Mouse (Mus musculus) R1 (cell line): ENCODE measurements at regions not wholly inside any gene's neighbourhood (a gene's known extent, or its start where the extent isn't known, plus 50 kb on each side); places are given as distances from the start of the nearest gene placed in this dataset.

Experiments
- DNase-seq: peaks from one replicate; pipeline ENCODE4 v3.0.0-alpha.2; 2018; ENCODE audit warnings: low read depth, low spot score

DNA sequence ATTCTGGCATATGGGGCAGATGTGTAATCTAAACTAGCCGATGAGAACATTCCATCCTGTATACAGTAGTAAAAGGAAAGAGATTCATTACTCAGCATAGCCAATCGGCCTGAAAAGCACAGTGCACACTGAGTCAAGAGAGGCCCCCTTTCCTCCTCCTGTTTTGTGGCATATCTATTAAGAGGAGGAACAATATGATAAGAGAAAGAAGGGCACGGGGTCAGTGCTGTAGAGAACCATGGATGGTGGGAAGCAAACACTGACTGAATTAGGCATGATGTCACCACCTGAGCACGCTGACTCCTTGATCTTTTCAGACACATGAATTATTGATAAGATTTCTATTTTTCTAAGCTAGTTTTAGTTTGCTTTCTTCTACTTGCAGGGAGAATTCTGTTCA lies 554.5 kb upstream of the Adamts9 start:
- no peak for DNase-seq

DNA sequence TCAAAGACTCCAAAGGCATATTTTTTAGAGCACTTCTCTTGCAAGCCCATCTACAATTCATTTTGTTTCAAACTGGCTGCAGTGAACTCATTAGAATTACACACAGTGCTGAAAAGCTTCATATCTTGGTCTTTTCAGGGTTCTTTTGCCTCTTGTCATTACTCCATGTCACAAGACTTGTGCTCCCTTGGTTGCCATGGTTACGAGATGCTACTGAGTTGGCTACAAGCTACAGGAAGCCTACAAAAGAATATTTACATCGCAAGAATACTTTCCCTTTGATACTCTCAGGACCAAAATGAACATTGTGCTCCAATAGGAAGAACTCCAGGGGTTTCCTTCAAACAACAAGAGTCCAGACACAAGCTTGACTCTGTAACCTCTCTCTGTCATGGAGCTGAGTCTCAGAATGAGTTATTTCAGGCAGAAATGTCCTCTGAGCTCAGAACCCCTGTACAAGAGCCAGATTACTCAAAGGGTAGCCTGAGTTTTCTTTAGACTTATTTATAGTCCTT lies 545.2 kb upstream of the Adamts9 start:
- DNase-seq, result peak; percentile 66

DNA sequence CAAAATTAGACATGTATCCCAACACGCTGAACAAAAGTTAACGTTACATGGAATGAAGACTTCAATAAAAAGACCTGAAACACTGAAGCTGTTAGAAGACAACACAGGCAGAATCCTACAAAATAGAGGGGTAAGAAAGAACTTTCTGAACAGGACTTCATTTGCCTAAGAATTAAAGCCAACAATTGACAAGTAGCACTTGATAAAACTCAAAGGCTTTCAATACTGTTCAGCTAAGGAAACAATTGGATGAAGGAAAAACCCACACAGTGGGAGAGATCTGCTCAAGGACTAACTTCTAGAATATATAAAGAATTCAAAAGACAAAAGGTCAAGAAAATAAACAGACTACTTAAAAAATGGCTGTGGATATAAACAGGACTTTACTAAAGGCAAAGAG lies 535.2 kb upstream of the Adamts9 start:
- peak; percentile 71 for DNase-seq

DNA sequence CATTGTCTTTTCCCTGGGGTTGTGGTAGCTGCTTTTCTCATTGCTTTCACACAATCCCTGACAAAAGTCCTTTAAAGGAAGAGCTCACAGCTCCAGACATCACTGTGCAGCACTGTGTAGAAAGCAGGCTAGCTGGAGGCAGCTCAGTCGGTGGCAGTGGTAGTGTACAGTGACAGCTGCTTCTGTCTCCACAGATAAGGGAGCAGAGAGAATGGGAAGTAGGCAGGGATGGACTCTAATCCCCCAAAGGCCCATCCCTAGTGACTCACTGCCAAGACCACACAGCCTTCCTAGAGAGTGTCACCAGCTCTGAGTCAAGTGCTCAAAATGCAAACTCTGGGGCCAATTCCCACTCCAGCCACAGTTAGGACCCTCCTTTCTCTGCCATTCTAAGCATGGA lies 531.7 kb upstream of the Adamts9 start:
- DNase-seq, result no peak

DNA sequence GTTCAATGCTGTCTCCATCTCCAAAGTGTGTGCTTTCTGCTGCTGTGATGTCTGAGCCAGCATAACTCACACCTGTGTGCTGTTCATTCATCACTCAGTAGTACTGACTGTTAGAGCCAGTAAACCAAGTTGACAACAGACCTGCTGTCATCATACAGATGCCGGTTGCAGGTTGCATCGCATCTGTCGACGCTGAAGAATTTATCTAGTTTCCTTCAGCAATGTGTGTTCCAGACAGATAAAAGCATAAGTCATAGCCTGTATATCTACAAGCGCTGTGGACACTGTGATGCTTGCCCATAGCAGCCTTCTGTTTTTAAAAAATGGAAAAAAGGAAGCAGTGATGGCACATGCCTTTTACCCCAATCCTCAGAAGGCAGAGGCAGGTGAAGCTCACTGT lies 524.6 kb upstream of the Adamts9 start:
- no peak for DNase-seq

DNA sequence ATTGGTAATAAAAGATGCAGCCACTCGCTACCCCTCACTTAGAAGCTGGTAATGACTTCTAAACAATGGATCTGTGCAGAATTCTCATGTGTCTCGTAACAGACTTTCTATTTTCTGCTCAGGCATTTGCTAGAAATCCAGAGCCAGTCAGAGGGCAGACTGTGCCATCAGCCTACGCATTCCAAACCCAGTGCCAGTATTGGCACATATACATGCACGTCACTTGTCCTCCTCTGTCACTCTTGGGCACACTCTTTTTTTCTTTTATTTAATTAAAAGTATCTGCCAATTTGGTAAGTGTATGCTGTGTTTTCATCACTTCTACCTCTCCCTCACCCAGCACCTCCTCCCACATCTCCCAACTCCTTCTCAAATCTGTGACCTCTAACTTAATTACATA lies 519.6 kb upstream of the Adamts9 start:
- no peak for DNase-seq

DNA sequence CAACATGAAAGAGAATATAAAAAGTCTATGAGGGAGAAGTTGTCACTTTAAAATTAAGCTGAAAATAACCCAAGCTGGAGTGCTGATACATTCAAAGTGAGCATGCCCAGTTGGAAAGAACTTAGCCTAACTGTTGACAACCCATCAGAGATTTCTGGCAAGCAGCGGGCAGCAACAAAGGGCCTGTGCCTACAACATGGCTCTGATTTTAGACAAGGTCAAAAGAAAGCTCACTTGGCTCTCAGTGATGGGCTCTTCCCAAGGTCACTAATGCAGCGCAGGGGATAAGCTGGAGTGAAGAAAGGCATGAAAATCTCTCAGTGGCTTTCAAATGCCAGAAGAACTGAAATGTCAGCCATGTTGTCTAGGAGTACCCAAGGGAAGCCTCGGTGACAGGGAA lies 518.1 kb upstream of the Adamts9 start:
- DNase-seq, result no peak

DNA sequence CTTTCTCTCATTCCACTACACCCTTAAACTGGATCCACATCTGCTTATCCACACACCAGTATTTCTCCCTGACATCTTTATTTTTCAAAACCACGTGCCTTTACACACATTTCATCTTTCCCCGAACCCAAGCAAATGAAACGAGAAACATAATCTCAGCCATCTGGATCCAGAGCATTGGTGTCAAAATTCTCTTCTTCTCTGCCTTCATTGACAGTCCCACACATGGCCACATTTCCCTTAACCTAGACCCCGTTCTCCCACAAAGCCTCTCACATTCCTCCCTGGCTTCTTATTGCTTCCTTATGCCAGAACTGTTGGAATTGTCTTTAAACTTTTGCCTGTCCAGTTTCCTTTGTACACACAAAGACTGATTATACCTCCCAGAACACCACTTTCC lies 514.3 kb upstream of the Adamts9 start:
- no peak for DNase-seq

DNA sequence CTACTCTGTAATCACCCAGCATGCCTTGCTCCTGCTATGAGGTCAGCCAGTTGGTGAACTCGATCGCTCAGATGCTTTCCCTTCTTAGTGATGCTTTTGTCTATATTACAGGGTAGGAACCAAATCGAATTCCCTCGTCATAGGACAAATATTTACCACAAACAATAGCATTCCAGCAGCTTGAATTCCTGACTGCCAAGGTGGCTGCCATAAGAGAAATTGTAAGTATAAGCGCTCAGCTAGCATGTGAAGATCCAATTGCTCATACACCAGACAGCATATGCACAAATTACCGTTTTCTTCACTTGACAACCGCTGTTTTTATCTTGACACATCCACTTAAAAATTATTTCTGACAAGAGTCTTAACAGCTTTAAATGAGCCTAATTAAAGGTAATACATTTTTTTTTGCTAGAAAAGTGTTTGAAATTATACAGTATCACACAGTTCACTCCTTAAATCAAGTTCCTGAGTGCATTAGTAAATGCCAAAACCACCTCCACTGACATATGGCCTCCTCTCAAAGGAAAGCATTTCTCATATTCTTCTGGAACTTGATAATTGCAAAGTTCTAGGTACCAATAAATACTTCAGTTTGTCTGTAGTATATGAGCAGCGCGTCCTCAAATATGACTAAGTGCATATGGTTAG lies 513.2 kb upstream of the Adamts9 start:
- DNase-seq, result no peak

DNA sequence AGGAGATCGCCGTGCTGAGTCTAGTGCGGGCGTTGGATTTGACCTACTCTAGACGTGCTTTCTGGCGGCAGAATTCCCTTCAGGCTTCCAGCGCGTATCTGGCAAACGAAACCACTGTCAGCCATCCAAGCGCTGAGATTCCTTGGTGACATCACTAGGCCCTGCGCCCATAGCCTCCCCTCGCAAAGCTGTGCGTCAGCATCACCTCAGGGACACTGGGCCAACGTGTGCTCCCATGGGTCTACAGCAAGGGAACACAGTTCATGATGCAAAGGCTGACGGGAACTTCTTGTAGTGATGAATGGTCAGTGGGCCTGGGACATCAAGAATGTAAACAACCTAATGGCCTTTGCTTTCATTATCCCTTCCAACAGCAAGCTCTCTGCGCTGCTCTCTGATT lies 502.3 kb upstream of the Adamts9 start:
- no peak for DNase-seq

DNA sequence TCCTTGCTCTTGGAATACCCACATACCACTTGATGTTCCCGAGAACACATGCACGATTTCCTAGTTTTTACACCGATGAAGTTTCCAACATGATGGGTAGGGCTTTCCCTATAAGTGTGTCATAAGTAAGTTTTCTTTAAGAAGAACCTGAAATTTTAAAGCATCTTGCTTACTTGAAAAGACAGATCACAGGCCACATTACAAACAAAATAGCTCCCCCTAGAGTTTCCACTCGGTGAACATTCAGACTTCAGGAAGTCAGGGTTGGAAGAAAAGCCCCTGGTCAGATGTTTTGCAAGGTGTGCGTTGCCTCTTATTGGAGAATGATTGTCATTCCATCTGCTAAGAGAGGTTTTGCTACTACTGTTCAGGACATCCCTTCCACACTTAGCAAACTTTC lies 501.8 kb upstream of the Adamts9 start:
- DNase-seq, result peak; percentile 64

DNA sequence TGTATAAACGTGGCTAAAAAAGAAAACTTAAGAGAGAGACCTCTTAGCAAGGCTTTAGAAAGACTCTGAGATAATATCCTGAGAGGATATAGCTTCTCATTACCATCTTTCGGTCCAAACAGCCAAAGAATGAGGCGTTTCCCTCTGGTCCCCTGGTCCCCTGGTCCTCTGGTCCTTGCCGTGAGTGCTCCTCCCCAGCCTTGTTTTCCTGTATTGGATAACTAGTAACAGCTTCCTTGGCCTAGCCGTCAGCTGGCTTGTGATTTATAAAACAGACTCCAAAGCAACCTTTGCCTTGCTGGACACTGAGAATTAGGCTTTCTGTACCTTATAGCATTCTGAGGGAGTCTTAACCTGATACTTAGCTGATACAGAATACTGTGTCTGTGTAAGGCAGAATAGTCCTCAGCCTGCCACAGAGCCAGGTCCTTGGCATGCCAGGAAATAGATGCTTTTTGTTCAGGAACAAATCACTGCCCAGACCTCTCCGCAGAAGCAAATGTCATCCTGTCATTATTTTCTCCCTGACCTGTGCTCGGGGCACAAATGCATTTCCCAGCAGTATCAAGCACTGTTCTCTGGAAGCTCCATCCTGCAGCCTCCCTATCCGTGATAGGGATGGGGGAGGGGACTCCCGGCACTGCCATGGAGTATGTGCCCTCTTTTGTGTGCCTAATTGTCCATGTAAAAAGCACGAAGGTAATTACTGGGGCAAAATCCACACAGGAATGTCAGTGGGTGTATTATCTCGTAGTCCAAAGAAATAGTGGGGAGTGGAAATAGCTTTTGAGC lies 500.7 kb upstream of the Adamts9 start:
- DNase-seq, result no peak

DNA sequence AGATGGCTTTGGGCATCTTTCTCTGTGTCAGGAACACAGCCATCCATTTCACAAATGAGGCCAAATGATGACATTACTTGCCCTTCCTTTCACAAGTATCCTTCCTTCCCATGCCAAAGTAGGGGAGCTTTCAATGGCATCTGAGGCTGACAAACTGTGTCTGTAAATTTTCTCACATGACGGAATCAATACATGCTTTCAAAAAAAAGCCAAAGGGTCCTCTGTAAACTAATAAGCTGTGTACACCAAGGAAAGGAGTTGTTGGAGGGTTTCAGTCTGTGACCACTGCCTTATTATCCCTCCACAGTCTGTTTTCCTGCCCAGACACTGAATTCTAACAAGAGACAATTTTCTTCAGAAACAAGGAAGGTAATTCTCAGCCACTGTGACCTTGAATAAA lies 490.2 kb upstream of the Adamts9 start:
- DNase-seq, result no peak

DNA sequence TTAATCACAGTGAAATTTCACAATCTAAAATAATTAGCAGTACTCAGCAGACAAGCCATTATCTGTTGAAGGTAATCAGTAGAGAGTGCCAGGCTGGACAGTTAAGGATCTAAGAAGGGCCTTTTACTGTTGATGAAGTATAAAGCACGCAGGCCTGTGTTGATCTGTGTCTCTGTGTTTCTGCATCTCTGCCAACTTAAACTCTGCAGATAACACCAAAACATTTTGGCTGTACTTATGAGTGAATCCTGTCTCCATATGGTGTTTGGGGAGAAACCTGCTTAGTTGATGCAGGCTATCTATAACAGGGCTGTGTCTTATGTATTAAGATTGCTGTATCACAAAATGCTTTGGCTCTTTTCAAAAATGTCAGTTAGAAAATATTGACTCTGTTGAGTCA lies 482.8 kb upstream of the Adamts9 start:
- no peak for DNase-seq

DNA sequence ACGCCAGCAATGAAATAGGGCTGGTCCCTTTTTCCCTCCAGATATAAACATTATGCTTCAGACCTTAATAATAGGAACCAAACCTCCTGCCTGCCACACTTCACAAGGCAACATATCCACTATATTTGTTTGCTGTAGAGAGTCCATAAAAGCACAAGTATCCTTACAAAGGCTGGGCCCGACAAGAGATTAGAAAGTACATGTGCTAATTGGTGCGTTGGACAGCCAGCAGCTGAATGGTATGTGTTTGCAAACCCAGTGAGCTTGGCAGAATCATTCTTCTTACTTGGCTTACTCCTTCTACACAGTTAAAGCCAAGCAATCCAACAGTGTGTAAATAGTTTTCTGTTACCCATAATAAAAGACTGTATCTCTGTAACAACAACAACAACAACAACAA lies 479.6 kb upstream of the Adamts9 start:
- no peak for DNase-seq

DNA sequence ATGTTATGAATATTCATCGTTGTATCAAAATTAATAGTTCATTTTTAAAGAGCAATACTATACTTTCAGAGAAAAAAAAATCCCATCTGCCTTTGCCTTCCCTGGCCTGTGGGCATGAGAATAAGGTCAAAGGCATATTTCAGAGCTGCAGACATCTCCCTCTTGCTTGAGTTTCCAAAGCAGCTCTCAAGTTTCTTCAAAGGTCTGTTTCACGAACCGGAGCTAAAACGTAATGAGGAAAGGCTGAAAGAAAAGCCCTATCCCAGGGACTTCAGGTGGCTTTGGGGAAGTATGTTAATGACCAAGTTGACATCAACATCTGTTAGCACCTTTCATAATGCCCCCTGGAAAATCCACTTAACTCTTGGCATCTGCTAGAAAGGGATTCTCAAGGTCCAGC lies 479.0 kb upstream of the Adamts9 start:
- no peak for DNase-seq

DNA sequence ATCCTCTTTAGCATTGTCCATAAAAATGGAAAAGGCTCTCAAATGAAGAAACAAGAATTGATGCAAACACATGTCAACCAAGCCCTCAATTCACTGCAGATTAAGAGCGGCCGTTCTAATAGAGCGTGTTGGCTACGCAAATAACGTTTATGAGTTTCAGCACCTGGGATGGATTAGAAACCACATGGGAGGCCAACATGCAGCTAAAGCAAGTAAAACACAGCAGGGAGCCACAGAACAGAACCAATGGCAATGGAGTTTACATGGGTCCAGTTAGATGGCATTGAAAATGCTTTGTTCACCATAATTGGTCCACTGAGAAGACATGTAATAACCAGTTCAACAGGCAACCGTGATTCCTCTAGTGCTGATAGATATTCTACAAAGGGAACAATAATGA lies 474.3 kb upstream of the Adamts9 start:
- no peak for DNase-seq

DNA sequence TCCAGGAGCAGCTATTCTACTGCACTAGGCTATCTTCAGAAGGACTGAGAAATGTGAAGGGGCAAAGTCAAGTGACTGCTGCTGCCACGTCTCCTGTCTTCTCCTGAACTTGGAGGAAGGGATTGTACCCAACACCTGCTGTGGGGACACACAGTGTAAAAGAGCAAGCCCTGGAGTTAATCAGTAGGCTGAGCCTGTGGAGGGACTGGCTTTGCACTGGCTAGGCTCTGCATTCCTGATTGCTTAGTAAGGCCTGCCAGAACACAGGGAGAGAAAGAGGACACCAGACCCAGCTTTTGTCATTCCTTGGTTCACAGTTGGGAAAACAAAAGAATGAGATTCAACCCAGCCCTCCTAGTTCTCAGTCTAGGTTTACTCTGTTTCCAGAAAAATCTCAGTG lies 472.7 kb upstream of the Adamts9 start:
- DNase-seq, result peak; percentile 76

DNA sequence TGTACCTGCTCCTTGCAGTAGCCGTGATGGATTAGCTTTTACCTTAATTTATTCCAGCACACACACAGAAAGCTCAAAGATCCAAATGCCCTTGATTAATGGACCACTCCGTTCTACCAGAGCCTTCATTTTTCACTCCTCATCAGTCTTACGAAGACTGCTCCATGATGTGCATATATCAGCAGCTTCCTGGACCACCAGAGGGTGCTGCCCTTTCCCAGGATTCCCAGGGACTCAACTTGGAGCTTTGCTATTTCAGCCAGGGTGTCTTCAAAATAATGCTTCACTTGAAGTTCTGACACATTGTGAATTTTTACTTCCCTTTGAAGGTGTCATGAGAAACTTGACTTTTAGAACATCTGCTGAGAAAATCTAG lies 467.8 kb upstream of the Adamts9 start:
- DNase-seq, result no peak

DNA sequence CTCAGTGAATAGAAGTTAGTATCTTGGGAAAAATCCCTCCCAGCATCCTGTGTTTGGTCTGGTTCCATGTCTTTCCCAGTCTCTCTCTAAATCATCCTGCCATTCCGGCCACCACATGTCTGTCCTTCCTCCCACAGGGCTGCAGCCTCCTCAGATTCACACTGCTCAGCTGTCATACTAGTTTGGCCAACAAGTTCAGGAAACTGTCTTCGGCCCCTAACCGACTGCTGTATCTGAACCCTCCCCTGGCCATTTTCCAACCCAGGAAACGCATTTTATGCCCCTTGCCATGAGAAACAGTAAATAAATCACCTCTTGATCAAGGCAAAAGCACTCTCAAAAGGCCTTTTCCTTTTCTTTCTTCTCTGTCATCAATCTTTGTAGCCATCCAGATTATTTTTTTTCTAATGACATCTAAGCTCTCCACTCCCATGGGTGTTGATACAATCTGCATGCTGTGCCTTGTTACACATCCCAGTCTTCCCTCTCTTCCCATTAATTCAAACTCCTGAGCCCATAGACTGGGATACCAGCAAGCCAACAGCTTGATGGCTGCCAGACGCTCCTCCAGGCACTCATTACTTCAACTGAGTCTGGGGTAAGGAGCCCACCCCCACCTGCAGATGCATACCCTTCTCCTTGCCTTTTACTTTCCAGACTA lies 467.3 kb upstream of the Adamts9 start:
- DNase-seq, result no peak

DNA sequence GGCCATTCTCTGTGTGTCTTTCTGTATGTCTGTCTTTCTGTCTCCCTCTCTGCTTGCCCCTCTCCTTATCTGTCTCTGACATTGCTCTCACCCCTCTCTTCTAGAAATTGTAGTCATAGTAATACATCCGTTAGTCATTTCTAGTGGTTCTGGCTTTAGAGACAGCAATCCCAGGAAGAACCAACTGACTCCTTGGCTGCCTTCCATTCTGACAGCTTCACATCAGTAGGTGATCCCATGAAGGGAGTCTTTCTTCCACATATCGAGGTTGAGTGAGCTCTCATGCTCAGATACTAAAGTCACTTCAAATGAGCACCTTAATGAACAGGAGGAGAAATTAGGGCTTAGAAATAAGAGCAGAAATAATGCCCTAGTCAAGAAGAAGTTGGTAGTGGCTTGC lies 455.3 kb upstream of the Adamts9 start:
- no peak for DNase-seq

DNA sequence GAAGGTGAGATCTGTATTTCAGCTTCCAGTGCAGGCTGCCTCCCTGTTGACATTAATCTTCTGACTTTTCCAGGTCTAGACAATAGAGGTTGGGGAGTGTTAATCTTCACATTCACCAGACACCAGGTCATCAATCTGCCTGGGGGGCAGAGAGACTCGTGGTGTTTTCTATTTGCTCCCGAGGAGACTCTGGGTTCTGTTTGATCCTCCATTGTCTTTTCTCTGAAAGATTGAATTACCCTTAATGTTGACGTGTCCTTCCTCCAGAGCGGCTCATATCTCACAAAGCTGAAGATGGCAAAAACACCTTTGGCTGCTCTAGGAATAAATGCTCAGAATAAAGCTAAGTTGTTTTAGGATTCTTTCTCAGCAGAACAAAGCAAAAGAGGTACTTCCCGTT lies 453.8 kb upstream of the Adamts9 start:
- no peak for DNase-seq

DNA sequence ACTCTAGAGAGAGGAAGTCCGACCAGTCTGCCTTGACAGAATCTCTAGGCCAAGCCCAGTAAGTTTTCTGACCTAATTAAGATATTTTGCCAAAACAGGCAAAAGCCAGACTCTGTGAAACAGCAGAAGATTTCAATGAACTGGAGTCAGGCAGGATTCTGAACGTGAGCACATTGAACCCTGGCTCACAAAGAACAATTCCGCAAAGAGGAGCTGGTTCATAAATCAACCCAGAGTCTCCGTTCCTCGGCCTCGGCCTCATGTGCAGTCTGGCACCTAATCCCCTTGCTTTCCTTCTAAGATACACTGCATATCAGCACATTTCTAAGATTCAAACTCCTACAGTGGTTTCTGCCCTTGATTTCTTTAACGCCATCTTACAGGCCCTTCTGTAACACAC lies 452.7 kb upstream of the Adamts9 start:
- no peak for DNase-seq
